Mouse (Mus musculus) 3134 (cell line): ENCODE results near the gene Rbm4.
"Not testable (repeated sequence)": the region's sequence is repeated elsewhere in the genome, so short reads cannot be mapped to it uniquely, and the experiment has no call there.

ENCODE experiments used
- DNase-seq: peaks from one replicate; pipeline ENCODE4 v3.0.0-alpha.2; 2011; ENCODE audit warnings: low spot score; ENCODE audit not compliant: insufficient read length; ENCODE audit errors: extremely low read depth

Gene Rbm4

GRCm38 (mm10) chr19:4799083-4799482, 5.4 kb upstream of the Rbm4 start:
- no peak for DNase-seq

GRCm38 (mm10) chr19:4797846-4798245, 4.1 kb upstream of the Rbm4 start:
- DNase-seq = no peak

- DNase-seq = no peak
Measured at GRCm38 (mm10) chr19:4795929-4796328, 2.2 kb upstream of the Rbm4 start.

GRCm38 (mm10) chr19:4793281-4793830, 345 bp downstream of the Rbm4 start:
- DNase-seq = no peak

- DNase-seq = no peak
Measured at GRCm38 (mm10) chr19:4786313-4786712, 7.4 kb downstream of the Rbm4 start.

GRCm38 (mm10) chr19:4785206-4785605, 8.5 kb downstream of the Rbm4 start:
- DNase-seq = no peak

- no peak for DNase-seq
Measured at GRCm38 (mm10) chr19:4782891-4783290, 10.8 kb downstream of the Rbm4 start.

GRCm38 (mm10) chr19:4772785-4773184, 20.9 kb downstream of the Rbm4 start:
- no peak for DNase-seq

GRCm38 (mm10) chr19:4767507-4768148, 26.1 kb downstream of the Rbm4 start:
- no peak for DNase-seq

- no peak for DNase-seq
Measured at GRCm38 (mm10) chr19:4762876-4763275, 30.8 kb downstream of the Rbm4 start.

GRCm38 (mm10) chr19:4760544-4760943, 33.2 kb downstream of the Rbm4 start:
- not testable (repeated sequence) for DNase-seq

- DNase-seq = no peak
Measured at GRCm38 (mm10) chr19:4756921-4757320, 36.8 kb downstream of the Rbm4 start.

- DNase-seq = peak; percentile 93
Measured at GRCm38 (mm10) chr19:4756193-4756911, 37.3 kb downstream of the Rbm4 start, which contains the start of gene Rbm4b. Gene Rbm4b, plus strand, starts transcription at chr19:4756497.

- DNase-seq = peak; percentile 59
Measured at GRCm38 (mm10) chr19:4755565-4756192, 38.0 kb downstream of the Rbm4 start.

- DNase-seq = no peak
Measured at GRCm38 (mm10) chr19:4749975-4750374, 43.7 kb downstream of the Rbm4 start.

- no peak for DNase-seq
Measured at GRCm38 (mm10) chr19:4748493-4748892, 45.2 kb downstream of the Rbm4 start.

- DNase-seq = no peak
Measured at GRCm38 (mm10) chr19:4747631-4748312, 45.9 kb downstream of the Rbm4 start.

- no peak for DNase-seq
Measured at GRCm38 (mm10) chr19:4746611-4747010, 47.1 kb downstream of the Rbm4 start.

GRCm38 (mm10) chr19:4745681-4746080, 48.0 kb downstream of the Rbm4 start:
- no peak for DNase-seq

GRCm38 (mm10) chr19:4745057-4745456, 48.6 kb downstream of the Rbm4 start:
- no peak for DNase-seq

- no peak for DNase-seq
Measured at GRCm38 (mm10) chr19:4744026-4744425, 49.7 kb downstream of the Rbm4 start.
